Mouse (Mus musculus): ENCODE measurements around the gene Ppm1b. TPM values are rescaled to one million over a fixed set of nuclear protein-coding genes. Genes with fewer than 3 reads are reported as not detected.

The Ppm1b gene
- polyA plus RNA-seq, 1 experiment from 2014 or later, result 80.0 TPM

- Histone ChIP-seq H3K9me3 (no peaks in the 10 kb centered on the region), H3K4me3 (replicated peaks) (no peak overlapping the region), H3K27me3 (replicated peaks) (no peaks in the 10 kb centered on the region), H3K36me3 (no peaks in the 10 kb centered on the region), H3K9ac (no peak overlapping the region), H3K4me2 (no peak overlapping the region), H3K4me1 (no peaks in the 10 kb centered on the region), H3K27ac (no peak overlapping the region)
- ATAC-seq (ENCODE audit: insufficient read depth, low FRiP score, low read depth), result no peak
Observed at GRCm38 (mm10) chr17:84988514-84988913, 32.0 kb downstream of the Ppm1b start.

DNA sequence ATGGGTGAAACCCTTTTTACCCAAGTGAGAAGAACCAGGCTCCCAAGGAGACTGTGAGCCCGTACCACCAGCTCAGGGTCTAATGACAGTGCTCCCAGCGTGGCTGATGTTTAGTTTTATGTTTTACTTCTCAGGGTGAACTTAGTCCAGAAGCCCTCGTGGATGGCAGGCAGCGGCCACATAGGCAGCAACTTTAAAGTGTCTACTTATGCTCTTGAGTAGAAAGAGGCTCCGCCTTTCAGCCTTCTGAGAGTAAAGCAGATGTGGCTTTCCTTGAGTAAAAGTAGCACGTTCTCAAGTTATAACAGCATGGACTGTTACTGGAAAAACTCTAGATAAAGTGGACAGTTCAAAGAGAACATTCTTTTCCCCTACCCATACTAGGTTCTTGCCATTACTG is 39.3 kb downstream of the Ppm1b start:
- no peak overlapping the region for H3K4me2 ChIP-seq
- H3K27me3 ChIP-seq (replicated peaks), result no peaks in the 10 kb centered on the region
- no peak for ATAC-seq (ENCODE audit: insufficient read depth, low FRiP score, low read depth)
- H3K4me1 ChIP-seq, result no peaks in the 10 kb centered on the region
- no peaks in the 10 kb centered on the region for H3K9me3 ChIP-seq
- H3K36me3 ChIP-seq, result no peaks in the 10 kb centered on the region
- 74% methylated on average over 6 of the region's 6 CpGs for WGBS
- no peak overlapping the region for H3K4me3 ChIP-seq (replicated peaks)
- no peak overlapping the region for H3K9ac ChIP-seq
- no peak overlapping the region for H3K27ac ChIP-seq

GRCm38 (mm10) chr17:84997639-84998038 is 41.1 kb downstream of the Ppm1b start:
- H3K36me3 ChIP-seq, result no peaks in the 10 kb centered on the region
- no peak overlapping the region for H3K4me2 ChIP-seq
- H3K9me3 ChIP-seq, result no peaks in the 10 kb centered on the region
- no peak overlapping the region for H3K4me3 ChIP-seq (replicated peaks)
- no peaks in the 10 kb centered on the region for H3K27me3 ChIP-seq (replicated peaks)
- 85% methylated on average over 1 of the region's 1 CpGs for WGBS
- H3K4me1 ChIP-seq, result no peaks in the 10 kb centered on the region
- no peak overlapping the region for H3K27ac ChIP-seq
- no peak for ATAC-seq (ENCODE audit: insufficient read depth, low FRiP score, low read depth)
- no peak overlapping the region for H3K9ac ChIP-seq

GRCm38 (mm10) chr17:84999636-85000035 is 43.1 kb downstream of the Ppm1b start:
- WGBS, result 75% methylated on average over 10 of the region's 10 CpGs
- H3K27me3 ChIP-seq (replicated peaks), result no peaks in the 10 kb centered on the region
- no peak overlapping the region for H3K4me2 ChIP-seq
- H3K9ac ChIP-seq, result no peak overlapping the region
- H3K27ac ChIP-seq, result no peak overlapping the region
- H3K9me3 ChIP-seq, result no peaks in the 10 kb centered on the region
- H3K36me3 ChIP-seq, result no peaks in the 10 kb centered on the region
- no peak overlapping the region for H3K4me3 ChIP-seq (replicated peaks)
- no peaks in the 10 kb centered on the region for H3K4me1 ChIP-seq
- ATAC-seq (ENCODE audit: insufficient read depth, low FRiP score, low read depth), result no peak

- Histone ChIP-seq H3K27me3 (replicated peaks) (no peaks in the 10 kb centered on the region), H3K4me3 (replicated peaks) (no peak overlapping the region), H3K36me3 (no peaks in the 10 kb centered on the region), H3K9me3 (no peaks in the 10 kb centered on the region), H3K9ac (no peak overlapping the region), H3K27ac (no peak overlapping the region), H3K4me2 (no peak overlapping the region), H3K4me1 (no peaks in the 10 kb centered on the region)
- WGBS, result 83% methylated on average over 6 of the region's 6 CpGs
- ATAC-seq (ENCODE audit: insufficient read depth, low FRiP score, low read depth), result no peak
Observed at GRCm38 (mm10) chr17:85013485-85013884, 56.9 kb downstream of the Ppm1b start.

GRCm38 (mm10) chr17:85014632-85015031 is 58.1 kb downstream of the Ppm1b start:
- Histone ChIP-seq H3K36me3 (no peaks in the 10 kb centered on the region), H3K27ac (no peak overlapping the region), H3K4me2 (no peak overlapping the region), H3K27me3 (replicated peaks) (no peaks in the 10 kb centered on the region), H3K4me1 (no peaks in the 10 kb centered on the region), H3K4me3 (replicated peaks) (no peak overlapping the region), H3K9me3 (no peaks in the 10 kb centered on the region), H3K9ac (no peak overlapping the region)
- WGBS, result 98% methylated on average over 3 of the region's 3 CpGs
- no peak for ATAC-seq (ENCODE audit: insufficient read depth, low FRiP score, low read depth)

DNA sequence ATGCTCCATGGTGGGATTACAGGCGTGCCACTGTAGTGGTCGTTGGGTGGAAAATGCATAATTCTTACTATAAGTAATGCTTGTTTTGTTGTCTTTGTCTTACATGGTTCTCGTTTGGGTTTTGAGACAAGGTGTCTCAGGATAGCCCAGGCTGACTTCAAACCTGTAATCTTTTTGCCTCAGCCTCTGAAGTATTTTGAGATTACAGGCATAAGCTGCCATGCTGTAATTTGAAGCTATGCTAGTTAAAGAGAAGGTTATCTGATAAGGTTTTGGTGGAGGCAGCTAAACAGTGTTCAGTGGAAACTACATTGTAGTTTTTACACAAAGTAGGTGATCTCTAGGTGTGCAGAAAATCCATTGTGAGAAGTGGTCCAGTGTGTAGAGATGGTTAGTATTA is 61.8 kb downstream of the Ppm1b start:
- H3K27ac ChIP-seq, result no peak overlapping the region
- no peak overlapping the region for H3K9ac ChIP-seq
- ATAC-seq (ENCODE audit: insufficient read depth, low FRiP score, low read depth), result no peak
- H3K27me3 ChIP-seq (replicated peaks), result no peaks in the 10 kb centered on the region
- no peak overlapping the region for H3K4me3 ChIP-seq (replicated peaks)
- no peaks in the 10 kb centered on the region for H3K36me3 ChIP-seq
- WGBS, result 90% methylated on average over 3 of the region's 3 CpGs
- H3K9me3 ChIP-seq, result no peaks in the 10 kb centered on the region
- H3K4me1 ChIP-seq, result no peaks in the 10 kb centered on the region
- no peak overlapping the region for H3K4me2 ChIP-seq

DNA sequence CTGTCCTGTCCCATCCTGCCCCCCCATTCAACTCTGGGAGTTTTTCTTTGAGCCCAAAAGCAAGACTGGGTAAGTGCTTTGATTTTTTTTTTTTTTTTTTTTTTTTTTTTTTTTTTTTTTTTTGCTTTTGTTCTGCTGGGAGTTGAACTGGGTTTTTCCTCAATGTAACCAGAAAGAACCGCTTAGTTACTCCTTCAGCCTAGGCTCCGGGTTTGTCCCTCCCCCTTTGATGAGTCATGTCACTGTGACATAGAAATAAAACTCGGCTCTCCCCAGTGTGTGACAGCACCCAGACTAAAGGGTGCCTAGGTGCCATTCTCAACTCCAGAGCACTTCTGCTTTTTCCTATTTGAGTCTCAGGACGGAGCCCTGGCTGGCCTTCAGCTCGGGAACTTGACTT is 62.3 kb downstream of the Ppm1b start:
- ATAC-seq (ENCODE audit: insufficient read depth, low FRiP score, low read depth), result no peak
- H3K4me1 ChIP-seq, result 0 out of 2 replicates have a peak, but pooled peaks cover under 1% of the 10 kb centered on the region
- no peaks in the 10 kb centered on the region for H3K27me3 ChIP-seq (replicated peaks)
- H3K9me3 ChIP-seq, result no peaks in the 10 kb centered on the region
- H3K9ac ChIP-seq, result no peak overlapping the region
- H3K4me3 ChIP-seq (replicated peaks), result no peak overlapping the region
- 68% methylated on average over 5 of the region's 5 CpGs for WGBS
- no peak overlapping the region for H3K4me2 ChIP-seq
- no peak overlapping the region for H3K27ac ChIP-seq
- no peaks in the 10 kb centered on the region for H3K36me3 ChIP-seq

DNA sequence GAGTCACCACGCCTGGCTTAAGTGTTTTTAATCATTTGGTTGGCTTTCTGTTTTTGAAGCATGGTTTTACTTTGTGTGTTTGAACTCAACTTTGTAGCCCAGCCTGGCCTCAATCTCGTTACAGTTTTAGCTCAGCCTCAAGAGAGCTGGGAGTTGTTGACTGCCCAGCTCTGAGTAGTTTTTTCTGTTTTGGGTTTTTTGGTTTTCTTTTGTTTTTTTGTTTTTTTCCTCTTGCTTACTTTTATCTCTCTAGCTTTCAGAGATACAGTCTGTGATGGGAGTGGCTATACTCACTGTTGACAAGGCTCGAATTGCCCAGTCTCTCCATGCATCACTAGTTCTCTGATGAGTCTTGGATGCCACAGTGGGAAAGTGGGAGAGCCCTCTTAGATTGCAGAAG is 63.8 kb downstream of the Ppm1b start:
- Histone ChIP-seq H3K36me3 (no peaks in the 10 kb centered on the region), H3K4me1 (peaks cover 7% of the 10 kb centered on the region; the same call in 1 of the 2 replicates), H3K9me3 (no peaks in the 10 kb centered on the region), H3K4me3 (replicated peaks) (no peak overlapping the region), H3K27ac (no peak overlapping the region), H3K9ac (no peak overlapping the region), H3K4me2 (no peak overlapping the region), H3K27me3 (replicated peaks) (no peaks in the 10 kb centered on the region)
- 87% methylated on average over 3 of the region's 3 CpGs for WGBS
- no peak for ATAC-seq (ENCODE audit: insufficient read depth, low FRiP score, low read depth)

DNA sequence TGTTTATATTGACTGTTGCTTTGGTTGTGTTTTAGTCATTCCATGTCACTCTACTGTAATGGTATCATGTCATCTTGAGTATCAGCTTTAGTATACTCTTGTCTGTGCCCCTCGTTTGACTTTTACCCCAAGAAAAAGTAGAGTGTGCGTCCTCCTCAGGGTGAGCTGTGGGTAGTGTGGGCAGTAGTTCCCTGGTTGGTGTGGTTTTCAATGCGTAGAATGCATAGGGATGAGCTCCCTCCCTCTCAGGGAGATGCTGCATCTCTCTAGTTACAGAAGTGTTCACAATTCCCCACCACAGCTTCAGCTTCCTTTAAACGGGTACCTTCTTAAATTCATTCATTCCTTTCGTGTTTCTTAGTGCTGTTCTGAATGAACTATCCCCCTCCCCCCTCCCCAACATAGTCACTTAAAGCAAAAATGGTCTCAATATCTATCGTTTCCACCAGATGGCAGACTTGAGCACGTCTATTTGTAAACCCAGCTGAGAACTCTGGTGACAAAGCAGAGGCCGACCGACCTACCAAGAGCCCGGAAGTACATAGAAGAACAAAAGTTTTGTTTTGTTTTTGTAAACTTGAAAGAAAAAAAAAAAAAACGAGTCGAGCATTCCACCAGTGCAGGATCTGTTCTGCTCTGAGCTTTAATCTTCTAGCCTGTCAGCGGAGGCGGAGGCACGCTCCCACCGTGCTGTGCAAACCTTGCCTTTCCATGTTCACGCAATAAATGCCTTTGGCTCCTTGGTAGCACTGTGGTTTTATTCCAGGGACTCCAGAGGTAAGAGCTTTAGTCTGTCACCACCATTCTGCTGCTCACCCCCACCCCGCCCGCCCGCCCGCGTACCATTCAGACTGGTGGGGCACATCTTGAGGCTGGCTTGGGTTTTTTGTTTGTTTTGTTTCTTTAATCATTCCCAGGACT is 67.0 kb downstream of the Ppm1b start:
- H3K4me3 ChIP-seq (replicated peaks), result no peak overlapping the region
- H3K4me1 ChIP-seq, result peaks cover 7% of the 10 kb centered on the region; the same call in 1 of the 2 replicates
- H3K9ac ChIP-seq, result no peak overlapping the region
- 0 out of 2 replicates have a peak, but pooled peaks have one; percentile 33 for ATAC-seq (ENCODE audit: insufficient read depth, low FRiP score, low read depth)
- no peaks in the 10 kb centered on the region for H3K36me3 ChIP-seq
- 52% methylated on average over 22 of the region's 22 CpGs for WGBS
- H3K9me3 ChIP-seq, result no peaks in the 10 kb centered on the region
- peak overlapping the region; percentile 40 for H3K4me2 ChIP-seq
- H3K27ac ChIP-seq, result peak overlapping the region; percentile 60; the same call in 1 of the 2 replicates
- no peaks in the 10 kb centered on the region for H3K27me3 ChIP-seq (replicated peaks)

GRCm38 (mm10) chr17:85024237-85024636 is 67.7 kb downstream of the Ppm1b start:
- Histone ChIP-seq H3K27ac (peak overlapping the region; percentile 60; the same call in 1 of the 2 replicates), H3K36me3 (no peaks in the 10 kb centered on the region), H3K9me3 (no peaks in the 10 kb centered on the region), H3K27me3 (replicated peaks) (no peaks in the 10 kb centered on the region), H3K9ac (no peak overlapping the region), H3K4me2 (no peak overlapping the region), H3K4me1 (peaks cover 7% of the 10 kb centered on the region; the same call in 1 of the 2 replicates), H3K4me3 (replicated peaks) (no peak overlapping the region)
- 75% methylated on average over 8 of the region's 8 CpGs for WGBS
- no peak for ATAC-seq (ENCODE audit: insufficient read depth, low FRiP score, low read depth)

DNA sequence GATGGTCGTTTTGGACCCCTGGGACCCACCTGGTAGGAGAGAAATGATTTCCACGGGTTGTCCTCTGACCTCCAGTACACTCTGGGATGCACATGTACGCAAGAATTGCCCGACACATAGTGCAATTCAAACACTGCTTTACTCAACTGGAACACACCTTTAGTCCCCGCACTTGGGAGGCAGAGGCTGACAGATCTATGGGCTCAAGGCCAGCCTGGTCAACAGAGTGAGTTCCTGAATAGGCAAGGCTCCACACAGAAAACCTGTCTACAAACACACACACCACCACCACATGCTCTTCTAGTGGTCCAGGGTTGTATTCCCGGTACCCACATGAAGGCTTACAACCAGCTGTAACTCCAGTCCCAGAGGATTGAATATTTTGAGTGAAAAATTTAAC is 68.6 kb downstream of the Ppm1b start:
- no peak for ATAC-seq (ENCODE audit: insufficient read depth, low FRiP score, low read depth)
- H3K27me3 ChIP-seq (replicated peaks), result no peaks in the 10 kb centered on the region
- H3K4me2 ChIP-seq, result no peak overlapping the region
- 83% methylated on average over 6 of the region's 6 CpGs for WGBS
- no peak overlapping the region for H3K27ac ChIP-seq
- H3K4me1 ChIP-seq, result peaks cover 7% of the 10 kb centered on the region; the same call in 1 of the 2 replicates
- H3K4me3 ChIP-seq (replicated peaks), result no peak overlapping the region
- H3K9ac ChIP-seq, result no peak overlapping the region
- no peaks in the 10 kb centered on the region for H3K36me3 ChIP-seq
- H3K9me3 ChIP-seq, result no peaks in the 10 kb centered on the region
